Mouse (Mus musculus) small intestine, adult 2 months (tissue): ENCODE results near the gene Syn1. TPM values are rescaled to one million over a fixed set of nuclear protein-coding genes. Genes with fewer than 3 reads are reported as not detected.
A peak's percentile ranks its signal among the peaks of the same experiment; 100 is the strongest.

ENCODE experiments used
- H3K27ac ChIP-seq: fragments of 200-500 bp; 2 replicates; pipeline ENCODE4 v1.5.1; 2012; ENCODE audit warnings: low read depth, low read length, control low read depth, inconsistent platforms; ENCODE audit not compliant: insufficient read depth
- H3K27me3 ChIP-seq: fragments of 200-500 bp; 2 replicates; pipeline ENCODE4 v1.6.1; 2012; ENCODE audit warnings: mild to moderate bottlenecking, moderate library complexity, low read length, inconsistent platforms; ENCODE audit not compliant: control insufficient read depth, insufficient read depth
- H3K36me3 ChIP-seq: fragments of 200-500 bp; 2 replicates; pipeline ENCODE4 v1.6.1; 2012; ENCODE audit warnings: mild to moderate bottlenecking, low read length, control low read depth, inconsistent platforms; ENCODE audit not compliant: control insufficient read depth, insufficient read depth
- H3K4me1 ChIP-seq: fragments of 200-500 bp; 2 replicates; pipeline ENCODE4 v1.6.1; 2012; ENCODE audit warnings: low read length, inconsistent platforms, mixed read lengths; ENCODE audit not compliant: control insufficient read depth, insufficient read depth, insufficient read length
- H3K4me3 ChIP-seq: fragments of 200-500 bp; 2 replicates; pipeline ENCODE4 v1.5.1; 2012; ENCODE audit warnings: low read depth, mild to moderate bottlenecking, control low read depth, inconsistent platforms, low read length, moderate library complexity
- CTCF ChIP-seq: fragments of 200-500 bp; IDR thresholded peaks from 2 replicates; pipeline ENCODE4 v1.5.1; 2012; ENCODE audit warnings: low read depth, mild to moderate bottlenecking, control low read depth, inconsistent platforms, low read length, moderate library complexity, mixed read lengths; ENCODE audit not compliant: insufficient replicate concordance, insufficient read length; ENCODE audit errors: extremely low read depth
- POLR2A ChIP-seq: fragments of 200-500 bp; IDR thresholded peaks from 2 replicates; pipeline ENCODE4 v1.6.1; 2012; ENCODE audit warnings: low read depth, mild to moderate bottlenecking, control low read depth, inconsistent platforms, low read length, moderate library complexity
- WGBS: fragments of 180-500 bp; shearing (Covaris S2); methylation state at CpG from one replicate; pipeline ENCODE4 v1.1.7; 2018; 5-methylcytosine and 5-hydroxymethylcytosine counted together
- polyA plus RNA-seq: library from polyadenylated mRNA; depleted of rRNA; stranded (reverse); fragments of >200 nt; gene quantifications from 2 replicates; pipeline ENCODE4 v1.2.3, GENCODE M21; 2012; rRNA removed

The Syn1 gene
- polyA plus RNA-seq, 1 experiment = 1.6 TPM

- TF ChIP-seq CTCF (peak; percentile 33; the same call in 1 of the 2 replicates), POLR2A (no peak)
- Histone ChIP-seq H3K36me3 (no peaks in the 10 kb centered on the region), H3K4me1 (no peaks in the 10 kb centered on the region), H3K27ac (no peak overlapping the region), H3K27me3 (no peaks in the 10 kb centered on the region), H3K4me3 (no peak overlapping the region)
- WGBS = 7% methylated on average over 5 of the region's 5 CpGs
Measured at GRCm38 (mm10) chrX:20828934-20829333, 91.9 kb downstream of the Syn1 start.

- H3K27me3 ChIP-seq = no peaks in the 10 kb centered on the region
- H3K4me3 ChIP-seq = peak overlapping the region; percentile 62
- TF ChIP-seq CTCF (peak; percentile 37; the same call in 1 of the 2 replicates), POLR2A (no peak)
- 0 out of 2 replicates have a peak, but pooled peaks cover 2% of the 10 kb centered on the region for H3K4me1 ChIP-seq
- no peaks in the 10 kb centered on the region for H3K36me3 ChIP-seq
- 16% methylated on average over 8 of the region's 8 CpGs for WGBS
- no peak overlapping the region; the same call in 1 of the 2 replicates for H3K27ac ChIP-seq
Measured at GRCm38 (mm10) chrX:20819708-20820426, 100.9 kb downstream of the Syn1 start.

- whole genome bisulfite sequencing = 16% methylated on average over 19 of the region's 19 CpGs
- Histone ChIP-seq H3K4me1 (0 out of 2 replicates have a peak, but pooled peaks cover 2% of the 10 kb centered on the region), H3K27ac (no peak overlapping the region), H3K4me3 (peak overlapping the region; percentile 62), H3K36me3 (no peaks in the 10 kb centered on the region), H3K27me3 (no peaks in the 10 kb centered on the region)
- no peak for TF ChIP-seq POLR2A
- TF ChIP-seq CTCF = peak; percentile 68
Measured at GRCm38 (mm10) chrX:20819204-20819628, 101.6 kb downstream of the Syn1 start.

- Histone ChIP-seq H3K27ac (no peak overlapping the region), H3K4me3 (no peak overlapping the region), H3K36me3 (no peaks in the 10 kb centered on the region), H3K4me1 (0 out of 2 replicates have a peak, but pooled peaks cover 2% of the 10 kb centered on the region), H3K27me3 (no peaks in the 10 kb centered on the region)
- 49% methylated on average over 6 of the region's 6 CpGs for WGBS
- TF ChIP-seq POLR2A (no peak), CTCF (no peak)
Measured at GRCm38 (mm10) chrX:20816974-20817373, 103.8 kb downstream of the Syn1 start.

Other genes with a start within 250 kb of the Syn1 start
- 81.2 and 137 TPM in 2 replicates for gene Cdk16, start 233.1 kb downstream of the Syn1 start, polyA plus RNA-seq
- 1.6 and 3.3 TPM in 2 replicates for gene Usp11, start 217.1 kb downstream of the Syn1 start, polyA plus RNA-seq
- gene Araf, start 123.2 kb downstream of the Syn1 start, polyA plus RNA-seq = 79.8 and 135 TPM in 2 replicates
- gene Timp1, start 50.8 kb downstream of the Syn1 start, polyA plus RNA-seq = 1.3 and 6.9 TPM in 2 replicates
- gene Cfp, start 10.6 kb upstream of the Syn1 start, polyA plus RNA-seq = 8.8 and 10.5 TPM in 2 replicates
- 2.5 and 4.1 TPM in 2 replicates for gene Elk1, start 29.6 kb upstream of the Syn1 start, polyA plus RNA-seq
- 3.5 and 7.4 TPM in 2 replicates for gene Uxt, start 41.0 kb upstream of the Syn1 start, polyA plus RNA-seq
- 0.41 and 0.79 TPM in 2 replicates for gene Zfp182, start 141.3 kb upstream of the Syn1 start, polyA plus RNA-seq
- not detected in 2 replicates for gene Spaca5, start 147.4 kb upstream of the Syn1 start, polyA plus RNA-seq
- gene Zfp300, start 168.5 kb upstream of the Syn1 start, polyA plus RNA-seq = 0.03 TPM in 1 of 2 replicates, not detected in the other
- gene Ssxa1, start 194.8 kb upstream of the Syn1 start, polyA plus RNA-seq = not detected in 2 replicates